Mouse (Mus musculus) monocyte, adult 5-6 weeks (primary cell): ENCODE measurements at regions not wholly inside any gene's neighbourhood (a gene's known extent, or its start where the extent isn't known, plus 50 kb on each side); places are given as distances from the start of the nearest gene placed in this dataset.

Experiments
- ATAC-seq: fragments of 153-309, 156-312 bp; replicated peaks from 2 replicates; pipeline ENCODE4 v1.8.0; 2017; ENCODE audit warnings: mild to moderate bottlenecking; ENCODE audit not compliant: low TSS enrichment, insufficient number of reproducible peaks, severe bottlenecking, poor library complexity, low FRiP score

GRCm38 (mm10) chr13:59393231-59393938 is 191.6 kb downstream of the Agtpbp1 start:
- ATAC-seq = no peak

- no peak for ATAC-seq
Observed at GRCm38 (mm10) chr13:59392828-59393227, 192.2 kb downstream of the Agtpbp1 start.

- no peak for ATAC-seq
Observed at GRCm38 (mm10) chr13:59387627-59388325, 197.3 kb downstream of the Agtpbp1 start.

GRCm38 (mm10) chr13:59386935-59387540 is 198.0 kb downstream of the Agtpbp1 start:
- no peak for ATAC-seq

- ATAC-seq = no peak
Observed at GRCm38 (mm10) chr13:59385824-59386223, 199.2 kb downstream of the Agtpbp1 start.

- no peak for ATAC-seq
Observed at GRCm38 (mm10) chr13:59370141-59370816, 214.7 kb downstream of the Agtpbp1 start.

- ATAC-seq = no peak
Observed at GRCm38 (mm10) chr13:59368550-59369449, 216.2 kb downstream of the Agtpbp1 start.

- ATAC-seq = no peak
Observed at GRCm38 (mm10) chr13:59365460-59365859, 219.6 kb downstream of the Agtpbp1 start.

GRCm38 (mm10) chr13:59363428-59363827 is 221.6 kb downstream of the Agtpbp1 start:
- no peak for ATAC-seq

- no peak for ATAC-seq
Observed at GRCm38 (mm10) chr13:59361323-59361722, 223.7 kb downstream of the Agtpbp1 start.

- no peak for ATAC-seq
Observed at GRCm38 (mm10) chr13:59360026-59360425, 225.0 kb downstream of the Agtpbp1 start.

- no peak for ATAC-seq
Observed at GRCm38 (mm10) chr13:59358421-59358820, 226.6 kb downstream of the Agtpbp1 start.

GRCm38 (mm10) chr13:59351461-59351860 is 233.6 kb downstream of the Agtpbp1 start:
- ATAC-seq = no peak

- ATAC-seq = no peak
Observed at GRCm38 (mm10) chr13:59350613-59351150, 234.3 kb downstream of the Agtpbp1 start.

GRCm38 (mm10) chr13:59348510-59348909 is 236.5 kb downstream of the Agtpbp1 start:
- no peak for ATAC-seq

- no peak for ATAC-seq
Observed at GRCm38 (mm10) chr13:59341871-59342270, 243.2 kb downstream of the Agtpbp1 start.

GRCm38 (mm10) chr13:59338436-59338835 is 246.6 kb downstream of the Agtpbp1 start:
- no peak for ATAC-seq

- ATAC-seq = no peak
Observed at GRCm38 (mm10) chr13:59323933-59324332, 261.1 kb downstream of the Agtpbp1 start.
